Mouse (Mus musculus) MN1 (cell line): ENCODE data around the gene Otof.
A peak's percentile ranks its signal among the peaks of the same experiment; 100 is the strongest.

Experiments used
- DNase-seq: peaks from one replicate; pipeline ENCODE4 v3.0.0-alpha.2; 2016; ENCODE audit warnings: low spot score

Gene Otof

DNA sequence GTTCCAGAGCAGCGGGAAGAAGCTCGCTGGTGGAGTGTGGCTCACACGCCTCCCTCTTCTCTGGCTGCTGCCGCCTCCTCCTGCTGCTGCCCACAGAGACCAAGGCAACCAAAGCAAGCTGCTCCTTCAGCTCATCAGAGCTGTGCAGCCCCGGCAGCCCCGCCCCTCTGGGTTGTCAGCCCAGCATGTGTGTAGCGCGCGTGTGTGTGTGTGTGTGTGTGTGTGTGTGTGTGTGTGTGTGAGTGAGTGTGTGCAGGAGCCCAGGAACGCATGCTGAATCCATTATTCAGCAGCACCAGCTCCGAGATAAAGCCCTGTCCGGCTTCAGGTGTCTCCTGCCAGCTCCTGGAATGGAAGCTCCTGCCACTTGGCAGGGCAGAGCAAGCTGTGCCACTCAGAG is at the start of gene Otof:
Otof (minus strand) TSS at position 112 of the 400 bp plus-strand sequence.
- peak; percentile 36 for DNase-seq

DNA sequence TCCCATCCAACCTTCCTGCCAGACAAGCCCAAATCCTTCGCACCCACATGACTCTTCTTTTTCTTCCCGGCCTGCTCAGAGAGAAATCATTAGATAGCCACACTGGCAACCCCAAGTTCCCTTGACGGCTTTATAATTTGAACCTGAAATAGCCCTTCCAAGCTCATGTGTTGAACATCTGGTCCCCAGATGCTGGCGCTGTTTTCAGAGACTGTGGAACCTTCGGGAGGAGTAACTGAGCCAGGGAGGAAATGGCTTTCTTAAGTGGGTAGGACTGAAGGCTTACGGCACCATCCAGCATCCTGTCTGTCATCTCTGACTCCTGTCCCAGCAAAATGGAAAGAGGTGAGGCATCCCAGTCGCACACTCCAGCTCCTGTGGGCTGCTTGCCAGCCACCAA is 35.6 kb upstream of the Otof start:
- no peak for DNase-seq

DNA sequence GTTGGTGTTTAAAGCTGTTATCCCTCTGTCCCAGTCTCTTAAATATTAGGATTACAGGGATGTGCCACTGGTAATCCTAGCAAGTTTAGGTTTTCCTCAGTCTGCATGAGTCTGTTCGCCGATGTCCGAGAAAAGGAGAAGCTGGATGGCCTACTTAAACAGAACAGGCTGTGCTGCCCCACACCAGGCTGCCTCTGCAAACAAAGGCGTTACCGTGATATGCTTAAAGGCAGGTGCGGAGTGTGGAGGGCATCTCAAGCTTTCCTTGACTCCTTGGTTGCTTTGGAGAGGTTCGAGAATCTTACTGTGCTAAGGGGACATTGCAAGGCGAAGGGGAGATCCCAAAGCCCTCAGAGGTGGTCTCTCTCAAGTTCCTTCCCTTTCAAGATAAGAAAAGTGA is 35.1 kb upstream of the Otof start:
- no peak for DNase-seq

DNA sequence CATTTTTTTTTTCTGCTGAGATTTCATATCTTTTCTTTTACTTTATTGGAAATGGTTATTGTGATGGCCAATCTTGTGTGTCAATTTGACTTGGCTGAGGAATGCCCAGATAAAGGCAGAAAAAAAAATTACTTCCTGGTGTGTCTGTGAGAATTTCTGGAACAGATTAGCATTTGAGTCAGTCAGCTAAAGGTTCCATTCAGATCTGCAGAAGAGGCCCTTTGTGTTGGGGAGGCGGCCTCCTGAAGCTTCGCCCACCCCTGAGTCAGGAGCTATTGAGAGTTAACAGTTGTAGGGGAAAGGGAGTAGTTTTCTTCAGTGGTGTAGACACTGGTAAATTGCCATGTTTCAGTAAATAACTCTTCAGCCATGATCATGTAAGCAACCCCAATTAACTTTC is 33.6 kb upstream of the Otof start:
- DNase-seq: no peak

DNA sequence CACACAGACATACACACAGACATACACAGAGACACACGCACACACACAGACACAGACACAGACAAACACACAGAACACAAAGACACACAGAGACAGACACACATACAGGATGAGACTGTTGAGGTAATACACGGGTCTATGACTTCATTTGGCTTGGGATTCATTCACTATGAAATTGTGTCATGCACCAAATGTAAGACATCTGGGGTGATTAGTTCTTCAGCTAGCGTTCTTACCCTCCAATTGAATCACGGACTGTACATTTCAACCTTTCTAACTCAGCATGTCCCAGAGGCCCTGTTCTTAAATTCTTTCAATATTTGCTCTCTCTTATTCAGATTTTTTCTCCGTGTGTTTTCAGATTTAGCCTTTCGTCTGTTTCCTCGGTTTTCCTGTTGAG is 32.9 kb upstream of the Otof start:
- DNase-seq: no peak

DNA sequence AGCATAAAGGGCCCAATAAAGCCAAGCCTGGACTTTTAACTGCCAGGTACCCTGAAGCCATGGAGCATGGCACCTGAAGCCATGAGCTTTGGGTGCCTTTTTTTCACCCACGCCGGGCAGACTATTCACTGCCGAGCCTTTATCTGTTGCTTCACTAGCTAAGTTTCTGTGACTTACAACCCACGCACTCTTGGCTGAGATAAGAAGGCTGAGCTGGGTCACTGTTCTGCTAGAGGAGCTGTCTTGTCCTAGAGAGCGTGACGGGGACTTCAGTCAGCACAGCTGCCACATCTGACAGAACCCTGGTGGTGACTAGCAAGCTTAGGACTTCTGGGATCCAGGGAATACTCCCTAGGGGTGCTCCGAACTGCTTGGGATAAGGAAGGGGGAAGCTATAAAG is 32.0 kb upstream of the Otof start:
- DNase-seq: no peak

DNA sequence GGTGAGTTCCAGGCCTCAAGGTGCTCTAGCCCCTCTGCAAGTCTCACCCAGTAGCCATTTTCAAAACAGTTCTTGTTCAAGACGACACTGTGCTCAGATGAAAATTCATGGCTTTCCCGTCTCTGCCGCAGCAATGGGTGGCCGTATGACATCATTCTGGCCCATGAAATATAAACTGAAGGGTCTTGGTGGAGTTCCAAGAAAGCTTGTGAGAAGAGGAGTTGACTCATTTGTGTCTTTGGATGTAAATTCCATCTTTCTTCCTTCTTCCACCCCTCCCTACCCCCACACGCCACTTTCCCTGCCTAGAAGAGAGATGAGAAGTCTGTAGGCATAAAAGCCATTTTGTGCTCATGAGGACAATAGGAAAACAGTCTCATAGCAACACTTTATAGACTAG is 29.1 kb upstream of the Otof start:
- no peak for DNase-seq

DNA sequence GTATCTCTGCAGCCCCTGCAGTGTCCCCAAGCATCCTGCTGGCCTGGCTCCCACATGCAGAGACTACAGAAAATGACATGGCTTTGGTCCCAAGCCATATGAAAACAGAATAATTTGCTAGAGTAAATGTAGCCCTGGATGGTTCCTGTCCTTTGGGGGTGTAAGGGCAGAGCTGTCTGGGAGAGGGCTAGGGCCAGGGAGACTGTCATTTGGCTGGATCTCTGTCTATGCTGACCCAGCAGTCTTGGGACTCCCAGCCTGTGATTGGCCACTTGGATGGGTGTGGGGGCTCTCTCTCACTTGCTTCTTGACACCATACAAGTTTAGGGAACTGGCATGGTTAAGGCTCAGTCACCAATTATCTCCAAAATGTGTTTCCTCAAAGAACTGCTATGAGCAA is 28.5 kb upstream of the Otof start:
- no peak for DNase-seq

DNA sequence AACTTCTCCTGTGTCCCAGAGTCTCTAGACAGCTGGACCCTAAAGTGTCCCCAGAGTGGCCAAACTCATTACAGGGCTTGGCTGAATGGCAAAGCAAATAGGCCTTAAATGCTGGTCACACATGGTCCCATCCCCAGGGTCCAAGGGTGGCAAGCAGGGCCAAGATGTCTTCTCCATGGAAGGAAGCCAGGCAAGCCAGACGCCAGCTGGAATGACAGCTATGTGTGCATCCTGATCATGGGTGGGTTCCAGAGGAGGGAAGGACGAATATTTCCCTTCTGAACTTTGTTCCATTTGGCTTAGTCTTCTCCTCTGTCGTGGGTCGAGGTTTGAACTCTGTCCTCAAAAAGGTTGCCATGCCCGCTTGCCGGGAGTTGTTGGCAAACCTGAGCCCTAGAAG is 23.4 kb upstream of the Otof start:
- no peak for DNase-seq

DNA sequence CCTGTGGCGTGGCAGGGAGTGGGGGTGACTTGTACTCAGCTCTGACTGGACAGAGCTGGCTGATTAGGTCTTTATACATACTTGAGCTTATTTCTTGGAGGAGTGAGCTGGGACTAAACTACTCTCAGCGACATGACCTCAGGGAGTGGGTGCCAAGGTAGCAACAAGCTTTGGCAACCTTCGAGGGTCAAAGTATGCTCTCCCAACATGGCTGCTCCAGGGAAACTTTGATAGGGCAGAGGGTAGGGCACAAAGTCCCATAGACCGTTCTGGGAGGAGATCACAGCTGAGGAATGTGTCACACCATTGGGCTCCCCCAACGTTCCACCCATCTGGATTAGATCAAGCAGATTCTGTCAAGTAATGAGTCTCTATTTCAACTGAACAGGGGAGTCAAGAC is 22.9 kb upstream of the Otof start:
- DNase-seq: no peak

DNA sequence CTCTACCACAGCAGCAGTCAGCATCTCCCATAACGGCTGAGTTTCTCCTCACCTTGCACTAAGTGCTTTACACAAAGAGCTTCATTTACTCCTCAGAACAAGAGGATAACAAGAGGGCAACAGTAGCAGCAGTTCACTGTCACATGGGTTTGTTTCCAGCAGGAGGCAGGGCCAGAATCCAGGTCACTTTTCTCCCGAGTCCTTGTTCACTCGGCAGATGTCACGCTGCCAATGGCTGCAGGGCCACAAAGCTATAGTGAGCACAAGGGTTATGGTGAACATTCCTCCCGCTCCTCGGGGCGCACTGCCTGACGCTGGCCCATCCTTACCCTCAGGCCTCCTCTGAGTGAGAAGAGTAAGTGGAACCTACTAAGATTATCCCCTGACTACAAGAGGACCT is 21.8 kb upstream of the Otof start:
- no peak for DNase-seq

DNA sequence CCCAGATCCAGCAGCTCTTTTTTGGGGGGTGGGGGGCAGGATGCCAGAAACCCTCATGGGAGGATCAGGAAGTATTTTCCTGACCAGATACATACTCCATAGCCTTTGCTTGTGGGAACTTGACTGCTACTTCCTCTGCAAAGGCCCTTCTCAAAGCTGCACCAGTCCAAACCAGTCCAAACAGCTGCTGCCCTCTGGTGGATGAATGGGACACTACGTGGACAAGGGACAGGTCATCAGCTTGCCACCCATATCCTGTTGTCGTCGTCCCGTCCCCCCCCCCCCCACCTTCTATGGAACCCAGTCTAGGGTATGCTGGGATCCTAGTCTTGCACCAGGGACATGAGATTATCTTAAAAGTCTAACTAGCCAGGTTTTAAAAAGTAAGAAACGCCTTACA is 20.6 kb upstream of the Otof start:
- DNase-seq: peak; percentile 64

DNA sequence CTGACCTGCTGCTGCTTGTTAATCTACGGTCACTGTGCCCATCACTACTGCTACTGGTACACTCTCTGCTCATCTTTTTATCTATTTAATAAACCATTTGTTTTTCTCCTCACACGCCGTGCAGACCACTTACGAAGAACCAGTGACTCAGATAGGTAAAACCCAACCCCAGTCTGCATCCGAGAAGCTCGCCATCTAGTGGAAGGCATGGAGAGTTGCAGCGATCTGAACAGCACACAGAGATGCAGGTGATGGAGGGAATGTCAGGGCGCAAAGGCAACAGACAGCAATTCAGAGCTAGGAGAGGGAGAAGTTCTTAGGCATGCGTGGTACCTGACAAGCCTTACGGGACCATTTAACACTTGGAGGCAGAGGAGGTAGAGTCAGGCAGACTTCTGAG is 14.8 kb upstream of the Otof start:
- no peak for DNase-seq

DNA sequence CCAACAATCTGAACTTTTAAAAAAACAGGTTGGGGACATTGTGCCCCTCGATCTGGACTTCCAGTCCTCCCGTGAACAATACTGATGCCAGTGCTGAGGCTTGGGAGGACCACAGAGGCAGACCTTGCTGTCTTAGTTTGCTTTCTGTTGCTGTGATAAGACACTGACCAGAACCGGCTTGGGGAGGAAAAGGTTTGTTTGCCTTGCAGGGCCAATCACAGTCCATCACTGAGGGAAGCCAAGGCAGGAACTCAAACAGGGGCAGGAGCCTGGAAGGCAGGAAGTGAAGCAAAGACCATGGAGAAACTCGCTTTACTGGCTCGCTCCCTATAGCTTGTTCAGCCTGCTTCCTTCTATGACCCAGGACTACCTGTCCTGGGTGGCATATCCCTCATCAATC is 10.4 kb upstream of the Otof start:
- DNase-seq: no peak

DNA sequence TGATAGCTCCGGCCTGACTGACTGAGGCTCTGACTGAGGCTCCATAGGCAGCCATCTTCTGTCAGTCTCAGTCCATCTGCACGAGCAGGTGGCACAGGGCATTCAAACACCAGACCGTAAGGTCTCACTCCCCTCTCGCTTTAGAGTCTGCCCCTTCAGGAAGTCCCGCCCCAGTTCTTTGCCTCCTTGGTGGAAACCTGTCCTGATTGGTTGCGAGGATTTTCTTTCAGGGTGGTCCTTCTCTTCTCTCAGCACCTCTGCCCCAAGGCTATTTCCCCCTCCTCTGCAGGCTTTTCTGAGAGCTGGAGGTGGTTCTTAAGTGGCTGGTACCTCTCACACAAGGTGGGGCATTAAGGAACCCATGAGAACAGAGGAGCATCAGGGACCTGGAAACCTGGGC is 8.7 kb upstream of the Otof start:
- DNase-seq: no peak

DNA sequence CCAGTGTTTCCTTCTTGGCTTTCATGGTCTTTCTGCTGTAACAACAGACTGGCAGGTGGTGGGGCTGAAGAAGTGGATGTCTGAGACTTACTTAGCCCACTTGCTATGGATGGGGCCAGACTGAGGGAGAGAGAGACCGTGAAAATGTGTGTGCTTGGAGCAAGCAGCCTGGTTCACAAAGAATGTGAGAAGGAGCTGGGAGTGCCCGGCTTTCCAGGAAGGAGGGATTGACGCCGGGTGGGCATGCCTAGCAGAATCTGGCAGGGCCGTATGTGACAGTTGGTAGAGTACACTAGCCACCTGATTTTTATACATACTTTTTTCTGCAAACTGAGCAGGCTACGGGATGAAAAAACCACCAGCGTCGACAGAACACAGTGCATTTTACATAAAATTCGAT is 4.6 kb upstream of the Otof start:
- DNase-seq: no peak

DNA sequence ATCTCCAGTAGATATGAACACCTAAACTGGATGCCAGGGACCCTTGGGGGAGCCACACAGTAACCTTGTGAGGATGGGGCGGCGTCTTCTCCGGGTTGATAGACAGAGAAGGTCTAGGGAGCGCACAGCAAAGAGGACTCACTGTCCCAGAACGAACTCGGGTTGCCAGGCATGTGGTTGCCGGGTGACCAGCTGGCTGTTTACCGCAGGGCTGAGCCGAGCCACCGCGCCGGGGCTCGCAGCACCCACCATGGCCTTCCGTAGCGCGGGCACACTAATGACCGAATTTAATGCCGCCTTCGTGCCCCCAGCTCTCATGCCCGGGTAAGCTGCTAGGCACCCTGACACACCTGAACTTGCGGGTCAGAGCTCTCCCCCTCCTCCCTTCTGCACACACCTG is 4.1 kb upstream of the Otof start, which contains the start of gene 1700001C02Rik:
1700001C02Rik (plus strand) TSS at position 187 of the 400 bp plus-strand sequence.
- no peak for DNase-seq

DNA sequence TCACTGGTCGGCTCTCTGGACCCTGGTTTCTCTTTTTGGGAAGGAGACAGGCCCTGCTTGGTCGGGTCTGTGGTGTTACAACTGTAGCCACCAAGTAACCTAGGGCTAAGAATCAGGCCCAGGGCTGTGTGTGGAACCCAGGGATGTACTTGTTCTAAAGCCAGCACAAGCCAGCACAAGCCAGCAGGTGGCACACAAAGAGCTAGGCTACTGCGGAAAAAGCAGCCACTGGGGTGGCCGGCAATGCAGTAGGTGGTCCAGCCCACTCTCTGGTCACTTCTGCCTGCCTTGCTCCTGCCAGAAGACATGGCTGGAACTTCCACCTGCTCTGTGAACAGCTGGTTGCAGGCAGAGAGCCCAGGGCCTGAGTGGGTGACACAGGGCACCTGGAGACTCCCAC is 1.6 kb downstream of the Otof start:
- no peak for DNase-seq

DNA sequence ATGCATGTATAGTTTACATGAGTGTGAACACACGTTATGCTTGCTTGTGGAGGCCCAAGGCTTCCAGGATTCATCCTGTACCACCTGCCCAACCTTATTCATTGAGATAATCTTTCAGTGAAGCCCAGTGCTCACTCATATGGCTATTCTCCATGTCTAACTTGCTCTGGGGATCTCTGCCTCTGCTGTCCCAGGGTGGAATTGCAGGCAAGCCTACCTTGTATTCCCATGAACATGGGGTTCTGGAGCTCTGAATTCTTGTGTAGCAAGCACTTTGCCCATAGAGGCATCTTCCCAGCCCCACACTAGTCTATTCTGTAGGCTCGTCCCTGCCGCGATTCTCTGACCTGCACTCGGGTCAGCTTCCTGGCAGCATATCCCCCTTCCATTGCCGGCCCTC is 5.7 kb downstream of the Otof start:
- DNase-seq: peak; percentile 6

DNA sequence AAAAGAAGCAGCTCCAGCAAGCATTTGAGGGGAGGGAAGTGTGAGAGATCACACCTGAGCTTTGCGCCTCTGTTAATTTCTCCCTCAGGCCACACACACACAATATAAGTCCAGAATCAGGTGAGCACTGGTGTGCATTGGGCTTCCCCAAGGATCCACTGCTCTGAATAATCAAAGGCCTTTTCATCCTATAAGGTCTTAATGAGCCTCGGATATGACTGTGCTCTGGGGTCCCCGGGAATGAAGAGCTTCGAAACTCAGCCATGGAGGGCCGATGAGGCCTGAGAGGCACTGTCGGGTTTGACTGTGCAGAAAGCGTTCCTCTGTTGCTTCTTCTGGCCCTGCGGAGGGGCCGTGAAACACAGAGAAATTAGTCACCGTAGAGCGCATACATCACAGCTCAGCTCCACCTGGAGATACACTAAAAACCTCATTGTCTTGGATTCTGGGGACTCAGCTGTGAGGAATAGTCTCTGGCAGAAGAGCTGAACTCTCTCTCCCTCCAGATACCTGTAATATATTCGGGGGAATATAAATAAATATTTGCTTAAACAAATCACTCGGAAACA is 17.3 kb downstream of the Otof start:
- DNase-seq: no peak

DNA sequence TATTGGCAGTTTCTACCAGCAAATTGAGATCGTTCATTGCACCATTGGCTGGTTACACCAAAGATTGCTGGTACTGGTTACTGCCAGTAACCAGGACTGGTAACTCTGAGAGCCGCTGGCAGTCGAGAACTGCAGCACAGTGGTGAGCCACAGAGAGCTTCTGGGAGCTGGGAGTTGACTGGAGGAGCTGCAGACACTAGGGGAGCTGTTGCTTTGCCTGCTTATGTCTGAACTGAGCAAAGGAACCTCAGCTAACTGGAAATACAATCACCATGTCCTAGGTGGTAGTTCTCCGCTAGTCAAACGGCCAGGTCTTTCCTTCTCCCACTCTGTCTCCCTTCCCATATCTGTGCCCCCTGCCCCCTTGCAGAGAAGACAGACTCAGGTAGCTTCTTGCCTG is 19.5 kb downstream of the Otof start:
- DNase-seq: no peak

DNA sequence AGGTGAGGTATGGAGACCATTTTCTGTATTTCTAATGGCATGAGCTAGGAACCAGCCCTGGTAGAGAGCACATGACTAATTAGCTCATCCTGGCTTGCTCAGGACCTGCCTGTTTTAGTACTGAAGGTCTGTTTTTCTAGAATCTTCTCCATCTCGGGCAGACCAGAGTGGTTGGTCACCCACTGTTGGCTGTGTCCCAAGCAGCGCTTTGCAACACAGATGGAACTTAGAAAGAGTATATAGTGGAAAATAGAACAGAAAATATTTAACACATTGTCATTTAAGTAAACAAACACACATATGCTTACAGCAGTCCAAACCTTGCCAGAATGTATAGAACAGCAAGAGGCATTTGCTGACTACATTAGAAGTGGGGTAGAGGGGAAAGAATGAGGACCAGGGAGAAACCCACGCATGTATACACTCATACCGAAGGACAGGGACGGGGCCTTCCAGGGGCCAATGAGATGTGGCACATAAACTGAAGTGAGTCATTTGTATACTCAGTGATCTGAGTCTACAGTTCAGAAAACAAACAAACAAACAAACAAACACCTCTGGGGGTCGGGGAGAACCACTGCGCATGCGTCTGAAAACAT is 21.3 kb downstream of the Otof start:
- DNase-seq: no peak

DNA sequence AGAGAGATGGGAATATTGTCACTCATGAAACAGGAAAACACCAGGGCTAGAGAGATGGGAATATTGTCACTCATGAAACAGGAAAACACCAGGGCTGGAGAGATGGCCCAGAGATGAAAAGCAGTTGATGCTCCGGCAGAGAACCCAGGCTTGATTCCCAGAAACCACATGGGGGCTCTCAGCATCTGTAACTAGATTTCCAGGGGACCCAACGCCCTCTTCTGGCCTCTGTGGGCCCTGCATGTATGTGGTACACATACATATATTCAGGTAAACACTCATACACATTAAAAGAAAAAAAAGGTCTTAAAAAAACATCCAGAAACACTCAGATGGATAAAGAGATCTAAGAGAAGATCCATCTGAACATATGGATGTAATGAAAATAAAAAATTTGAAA is 22.8 kb downstream of the Otof start:
- DNase-seq: no peak

DNA sequence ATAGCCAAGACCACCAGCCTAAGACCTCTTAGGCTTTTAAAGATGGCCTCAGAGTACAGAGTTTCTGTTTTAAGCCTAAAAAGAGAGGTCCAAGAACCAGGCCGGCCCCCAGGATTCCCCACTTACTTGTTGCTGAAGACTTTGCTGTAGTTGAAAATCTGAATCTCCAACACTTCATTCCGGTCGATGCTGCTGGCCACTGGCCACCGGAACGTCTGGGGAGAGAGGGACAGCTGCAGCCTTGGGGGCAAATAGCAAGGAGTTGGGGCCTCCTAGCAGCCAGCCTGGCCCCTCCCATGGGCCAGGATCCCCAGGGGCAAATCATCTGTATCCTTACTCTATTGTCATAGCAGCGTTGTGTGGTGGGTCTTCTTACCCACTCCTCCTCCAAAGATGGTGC is 34.3 kb downstream of the Otof start:
- no peak for DNase-seq
